Mouse (Mus musculus): ENCODE results near the gene Brwd1. TPM values are rescaled to one million over a fixed set of nuclear protein-coding genes. Genes with fewer than 3 reads are reported as not detected.
A peak's percentile ranks its signal among the peaks of the same experiment; 100 is the strongest.
"Not testable (repeated sequence)": the region's sequence is repeated elsewhere in the genome, so short reads cannot be mapped to it uniquely, and the experiment has no call there.

The Brwd1 gene
- polyA plus RNA-seq, 1 experiment from 2014 or later, result 64.7 TPM

- Histone ChIP-seq H3K9me3 (no peaks in the 10 kb centered on the region), H3K4me1 (replicated peaks) (0 out of 2 replicates have a peak, but pooled peaks cover 2% of the 10 kb centered on the region), H3K4me3 (replicated peaks) (no peak overlapping the region), H3K36me3 (peaks cover 15% of the 10 kb centered on the region), H3K9ac (no peak overlapping the region), H3K27me3 (replicated peaks) (no peaks in the 10 kb centered on the region), H3K27ac (no peak overlapping the region), H3K4me2 (replicated peaks) (no peak overlapping the region)
- 83% methylated on average over 7 of the region's 7 CpGs for WGBS
- no peak for ATAC-seq
Measured at GRCm38 (mm10) chr16:95996156-95996555, 86.2 kb downstream of the Brwd1 start.

- H3K4me3 ChIP-seq (replicated peaks); H3K36me3 ChIP-seq; H3K27me3 ChIP-seq (replicated peaks); ATAC-seq; H3K9ac ChIP-seq; H3K9me3 ChIP-seq; H3K4me1 ChIP-seq (replicated peaks); H3K4me2 ChIP-seq (replicated peaks); H3K27ac ChIP-seq: not testable (repeated sequence)
- WGBS, result 91% methylated on average over 4 of the region's 4 CpGs
Measured at GRCm38 (mm10) chr16:95994576-95994975, 87.8 kb downstream of the Brwd1 start.

- Histone ChIP-seq H3K27me3 (replicated peaks) (no peaks in the 10 kb centered on the region), H3K4me3 (replicated peaks) (no peak overlapping the region), H3K4me1 (replicated peaks) (peaks cover 6% of the 10 kb centered on the region; the same call in 1 of the 2 replicates), H3K27ac (no peak overlapping the region), H3K4me2 (replicated peaks) (no peak overlapping the region), H3K9ac (no peak overlapping the region), H3K36me3 (no peaks in the 10 kb centered on the region), H3K9me3 (no peaks in the 10 kb centered on the region)
- ATAC-seq, result no peak
- WGBS, result 60% methylated on average over 5 of the region's 5 CpGs
Measured at GRCm38 (mm10) chr16:95992596-95992995, 89.7 kb downstream of the Brwd1 start.

GRCm38 (mm10) chr16:95991122-95991900 lies 91.0 kb downstream of the Brwd1 start:
- no peaks in the 10 kb centered on the region for H3K27me3 ChIP-seq (replicated peaks)
- peak overlapping the region; percentile 65 for H3K4me2 ChIP-seq (replicated peaks)
- H3K36me3 ChIP-seq, result no peaks in the 10 kb centered on the region
- H3K27ac ChIP-seq, result peak overlapping the region; percentile 74
- H3K9me3 ChIP-seq, result no peaks in the 10 kb centered on the region
- H3K9ac ChIP-seq, result peak overlapping the region; percentile 86
- peak overlapping the region; percentile 69 for H3K4me3 ChIP-seq (replicated peaks)
- no peak for ATAC-seq
- peaks cover 6% of the 10 kb centered on the region; the same call in 1 of the 2 replicates for H3K4me1 ChIP-seq (replicated peaks)
- WGBS, result 6% methylated on average over 10 of the region's 10 CpGs

GRCm38 (mm10) chr16:95990462-95991121 lies 91.7 kb downstream of the Brwd1 start, which contains the start of gene Psmg1:
TSS of gene Psmg1 (minus strand) at chr16:95990960.
- Histone ChIP-seq H3K36me3 (no peaks in the 10 kb centered on the region), H3K27me3 (replicated peaks) (no peaks in the 10 kb centered on the region), H3K27ac (peak within 1 kb of the TSS; percentile 74), H3K4me3 (replicated peaks) (peak within 1 kb of the TSS; percentile 69), H3K4me1 (replicated peaks) (peaks cover 6% of the 10 kb centered on the region; the same call in 1 of the 2 replicates), H3K9ac (peak within 1 kb of the TSS; percentile 86), H3K9me3 (no peaks in the 10 kb centered on the region), H3K4me2 (replicated peaks) (peak within 1 kb of the TSS; percentile 65)
- under 1% methylated on average over 62 of the region's 62 CpGs for WGBS
- peak; percentile 96 for ATAC-seq

- H3K27ac ChIP-seq, result no peak overlapping the region
- 85% methylated on average over 5 of the region's 5 CpGs for WGBS
- peaks cover 6% of the 10 kb centered on the region; the same call in 1 of the 2 replicates for H3K36me3 ChIP-seq
- no peaks in the 10 kb centered on the region for H3K9me3 ChIP-seq
- no peak overlapping the region for H3K9ac ChIP-seq
- no peak for ATAC-seq
- H3K4me1 ChIP-seq (replicated peaks), result peaks cover 2% of the 10 kb centered on the region; the same call in 1 of the 2 replicates
- no peaks in the 10 kb centered on the region for H3K27me3 ChIP-seq (replicated peaks)
- H3K4me2 ChIP-seq (replicated peaks), result no peak overlapping the region
- no peak overlapping the region for H3K4me3 ChIP-seq (replicated peaks)
Measured at GRCm38 (mm10) chr16:95984911-95985310, 97.4 kb downstream of the Brwd1 start.

GRCm38 (mm10) chr16:95983601-95984000 lies 98.7 kb downstream of the Brwd1 start:
- no peak overlapping the region for H3K4me2 ChIP-seq (replicated peaks)
- H3K27me3 ChIP-seq (replicated peaks), result no peaks in the 10 kb centered on the region
- H3K9me3 ChIP-seq, result no peaks in the 10 kb centered on the region
- no peak overlapping the region for H3K9ac ChIP-seq
- H3K36me3 ChIP-seq, result peaks cover 6% of the 10 kb centered on the region; the same call in 1 of the 2 replicates
- no peak overlapping the region for H3K4me3 ChIP-seq (replicated peaks)
- WGBS, result 75% methylated on average over 7 of the region's 7 CpGs
- ATAC-seq, result peak; percentile 55; the same call in 1 of the 2 replicates
- H3K4me1 ChIP-seq (replicated peaks), result no peaks in the 10 kb centered on the region
- no peak overlapping the region for H3K27ac ChIP-seq

- ATAC-seq, result no peak
- no peaks in the 10 kb centered on the region for H3K9me3 ChIP-seq
- WGBS, result 76% methylated on average over 2 of the region's 2 CpGs
Measured at GRCm38 (mm10) chr16:95970841-95971240, 111.5 kb downstream of the Brwd1 start.

GRCm38 (mm10) chr16:95967455-95967854 lies 114.9 kb downstream of the Brwd1 start:
- no peaks in the 10 kb centered on the region for H3K27me3 ChIP-seq (replicated peaks)
- H3K4me1 ChIP-seq (replicated peaks), result 0 out of 2 replicates have a peak, but pooled peaks cover 2% of the 10 kb centered on the region
- H3K9ac ChIP-seq, result no peak overlapping the region
- no peak overlapping the region for H3K4me2 ChIP-seq (replicated peaks)
- WGBS, result 65% methylated on average over 11 of the region's 11 CpGs
- no peaks in the 10 kb centered on the region for H3K36me3 ChIP-seq
- no peak overlapping the region for H3K4me3 ChIP-seq (replicated peaks)
- no peak overlapping the region for H3K27ac ChIP-seq
- no peak for ATAC-seq
- H3K9me3 ChIP-seq, result no peaks in the 10 kb centered on the region

More at GRCm38 (mm10) chr16:95970841-95971240, 111.5 kb downstream of the Brwd1 start:
- Histone ChIP-seq H3K4me2 (replicated peaks) (no peak overlapping the region), H3K27me3 (replicated peaks) (no peaks in the 10 kb centered on the region), H3K36me3 (no peaks in the 10 kb centered on the region), H3K27ac (no peak overlapping the region), H3K4me1 (replicated peaks) (no peaks in the 10 kb centered on the region), H3K9ac (no peak overlapping the region), H3K4me3 (replicated peaks) (no peak overlapping the region)

GRCm38 (mm10) chr16:95964427-95965023 lies 117.8 kb downstream of the Brwd1 start:
- Histone ChIP-seq H3K27ac (no peak overlapping the region), H3K9ac (no peak overlapping the region), H3K27me3 (replicated peaks) (no peaks in the 10 kb centered on the region), H3K9me3 (no peaks in the 10 kb centered on the region), H3K36me3 (no peaks in the 10 kb centered on the region), H3K4me3 (replicated peaks) (no peak overlapping the region), H3K4me2 (replicated peaks) (no peak overlapping the region), H3K4me1 (replicated peaks) (0 out of 2 replicates have a peak, but pooled peaks cover 2% of the 10 kb centered on the region)
- 32% methylated on average over 11 of the region's 11 CpGs for WGBS
- peak; percentile 42; the same call in 1 of the 2 replicates for ATAC-seq

- ATAC-seq; H3K4me1 ChIP-seq (replicated peaks); H3K27ac ChIP-seq; H3K36me3 ChIP-seq; H3K9me3 ChIP-seq; H3K27me3 ChIP-seq (replicated peaks); H3K4me2 ChIP-seq (replicated peaks); H3K4me3 ChIP-seq (replicated peaks); H3K9ac ChIP-seq: not testable (repeated sequence)
- WGBS, result 65% methylated on average over 1 of the region's 1 CpGs
Measured at GRCm38 (mm10) chr16:95961484-95961883, 120.8 kb downstream of the Brwd1 start.

- H3K4me1 ChIP-seq (replicated peaks); H3K4me2 ChIP-seq (replicated peaks); H3K9ac ChIP-seq; H3K9me3 ChIP-seq; H3K4me3 ChIP-seq (replicated peaks); H3K27me3 ChIP-seq (replicated peaks); ATAC-seq; H3K36me3 ChIP-seq; H3K27ac ChIP-seq: not testable (repeated sequence)
- WGBS, result 95% methylated on average over 2 of the region's 2 CpGs
Measured at GRCm38 (mm10) chr16:95960689-95961088, 121.6 kb downstream of the Brwd1 start.
